ENCODE assay signal across 7 mouse cellular contexts in genomic region chr6:128469451-128469850, GRCm38 (mm10). TPM values are rescaled to one million over a fixed set of nuclear protein-coding genes. Genes with fewer than 3 reads are reported as not detected.
A peak's percentile ranks its signal among the peaks of the same experiment; 100 is the strongest.
DNase-seq lines count a peak whose midpoint lies in the region; ATAC-seq and TF ChIP-seq lines count a peak whose summit lies in the region.

No protein-coding gene starts in this region.

- intact Hi-C loops in heart, postnatal 10 days (cut with DNase I): no loop called here

- 11% methylated on average over 10 of the region's 12 CpGs for WGBS in limb, embryonic 14.5 days
- 10% methylated on average over 8 of the region's 12 CpGs for WGBS in neural tube, embryonic 12.5 days
- 8% methylated on average over 11 of the region's 12 CpGs for WGBS in forebrain, embryonic 15.5 days

- no peaks in the 10 kb centered on the region for H3K4me1 ChIP-seq in limb, embryonic 14.5 days (ENCODE audit: control insufficient read depth, insufficient read depth, low read length)
- no peaks in the 10 kb centered on the region for H3K4me1 ChIP-seq in neural tube, embryonic 12.5 days
- peaks cover 3% of the 10 kb centered on the region; the same call in 1 of the 2 replicates for H3K4me1 ChIP-seq in forebrain, embryonic 15.5 days

- DNase-seq in right cerebral cortex, postnatal 25 days: peak; percentile 7
- DNase-seq in right cerebral cortex, adult 18-20 months: no peak
- DNase-seq in c-Kit-positive CD71-negative TER-119-negative erythroid progenitor cells, embryonic 14.5 days (ENCODE audit: low read depth): peak; percentile 47
- DNase-seq in heart, postnatal 10 days: peak; percentile 62 to 73
- peak; percentile 52 for DNase-seq in limb, embryonic 14.5 days (ENCODE audit: low spot score)

- no peaks in the 10 kb centered on the region for H3K27me3 ChIP-seq in limb, embryonic 14.5 days (ENCODE audit: control insufficient read depth, insufficient read depth, low read length)
- H3K27me3 ChIP-seq in neural tube, embryonic 12.5 days (replicated peaks): no peaks in the 10 kb centered on the region
- H3K27me3 ChIP-seq in forebrain, embryonic 15.5 days: no peaks in the 10 kb centered on the region

- no peak overlapping the region for H3K9ac ChIP-seq in limb, embryonic 14.5 days (ENCODE audit: low read depth, low read length, severe bottlenecking)
- no peak overlapping the region for H3K9ac ChIP-seq in neural tube, embryonic 12.5 days
- no peak overlapping the region for H3K9ac ChIP-seq in forebrain, embryonic 15.5 days (replicated peaks)

- H3K4me3 ChIP-seq in limb, embryonic 14.5 days (replicated peaks; ENCODE audit: low read length): no peak overlapping the region
- H3K4me3 ChIP-seq in neural tube, embryonic 12.5 days: no peak overlapping the region
- no peak overlapping the region for H3K4me3 ChIP-seq in forebrain, embryonic 15.5 days

- H3K36me3 ChIP-seq in limb, embryonic 14.5 days (ENCODE audit: control insufficient read depth, insufficient read depth, low read length): no peaks in the 10 kb centered on the region
- H3K36me3 ChIP-seq in neural tube, embryonic 12.5 days: no peaks in the 10 kb centered on the region
- no peaks in the 10 kb centered on the region for H3K36me3 ChIP-seq in forebrain, embryonic 15.5 days

- no peak for TF ChIP-seq POLR2A in limb, embryonic 14.5 days (IDR thresholded peaks at IDR 0.05; ENCODE audit: borderline replicate concordance, extremely low read depth, insufficient read depth, insufficient read length)

- H3K27ac ChIP-seq in limb, embryonic 14.5 days (replicated peaks; ENCODE audit: low read depth, low read length): no peak overlapping the region
- no peak overlapping the region for H3K27ac ChIP-seq in neural tube, embryonic 12.5 days
- no peak overlapping the region for H3K27ac ChIP-seq in forebrain, embryonic 15.5 days (replicated peaks)

- H3K9me3 ChIP-seq in limb, embryonic 14.5 days (ENCODE audit: control insufficient read depth, low read length): no peaks in the 10 kb centered on the region
- no peaks in the 10 kb centered on the region for H3K9me3 ChIP-seq in neural tube, embryonic 12.5 days
- H3K9me3 ChIP-seq in forebrain, embryonic 15.5 days: no peaks in the 10 kb centered on the region

- peak overlapping the region; percentile 25; the same call in 1 of the 2 replicates for H3K4me2 ChIP-seq in limb, embryonic 14.5 days (replicated peaks; ENCODE audit: low read depth, low read length, severe bottlenecking)
- H3K4me2 ChIP-seq in neural tube, embryonic 12.5 days (replicated peaks): 0 out of 2 replicates have a peak overlapping the region, but pooled peaks have one; percentile 5
- no peak overlapping the region for H3K4me2 ChIP-seq in forebrain, embryonic 15.5 days (replicated peaks)

- no peak for ATAC-seq in limb, embryonic 14.5 days (ENCODE audit: low FRiP score, low read depth)
- ATAC-seq in neural tube, embryonic 12.5 days (ENCODE audit: low FRiP score, low read depth): 0 out of 2 replicates have a peak, but pooled peaks have one; percentile 13
- ATAC-seq in forebrain, embryonic 15.5 days (replicated peaks): no peak

RNA-seq across cellular contexts. Expression of gene Fkbp4, which starts 31.0 kb away (rescaled TPM):
- total RNA-seq in heart, postnatal 10 days (2021): 100 to 1,000 TPM; 202 to 247 TPM
- polyA plus RNA-seq in limb, embryonic 14.5 days (2012; rRNA removed): 187 and 227 TPM in 2 replicates
- polyA plus RNA-seq in limb, embryonic 14.5 days (2014; fragmentation: Nextera tagmentation; extraction: Ambion mirVana): 297 and 306 TPM in 2 replicates
- 404 and 410 TPM in 2 replicates for polyA plus RNA-seq in neural tube, embryonic 12.5 days (2016; fragmentation: Nextera tagmentation; extraction: Ambion mirVana)
- polyA plus RNA-seq in forebrain, embryonic 15.5 days (2015; fragmentation: Nextera tagmentation; extraction: Ambion mirVana): 431 and 436 TPM in 2 replicates

RNA-seq across cellular contexts. Expression of gene Itfg2, which starts 44.7 kb away (rescaled TPM):
- 10 to 100 TPM; 21.5 to 30.8 TPM for total RNA-seq in heart, postnatal 10 days (2021)
- 34.5 and 41.5 TPM in 2 replicates for polyA plus RNA-seq in limb, embryonic 14.5 days (2012; rRNA removed)
- polyA plus RNA-seq in limb, embryonic 14.5 days (2014; fragmentation: Nextera tagmentation; extraction: Ambion mirVana): 29.0 and 32.1 TPM in 2 replicates
- 38.6 and 38.8 TPM in 2 replicates for polyA plus RNA-seq in neural tube, embryonic 12.5 days (2016; fragmentation: Nextera tagmentation; extraction: Ambion mirVana)
- polyA plus RNA-seq in forebrain, embryonic 15.5 days (2015; fragmentation: Nextera tagmentation; extraction: Ambion mirVana): 35.5 and 40.5 TPM in 2 replicates

RNA-seq across cellular contexts. Expression of gene Pzp, which starts 57.1 kb away (rescaled TPM):
- 1 to 10 TPM in 1 of 2 experiments, under 1 TPM in 1; 0.50 to 1.3 TPM for total RNA-seq in heart, postnatal 10 days (2021)
- polyA plus RNA-seq in limb, embryonic 14.5 days (2012; rRNA removed): 0.06 and 0.47 TPM in 2 replicates
- polyA plus RNA-seq in limb, embryonic 14.5 days (2014; fragmentation: Nextera tagmentation; extraction: Ambion mirVana): not detected in 2 replicates
- not detected in 2 replicates for polyA plus RNA-seq in neural tube, embryonic 12.5 days (2016; fragmentation: Nextera tagmentation; extraction: Ambion mirVana)
- polyA plus RNA-seq in forebrain, embryonic 15.5 days (2015; fragmentation: Nextera tagmentation; extraction: Ambion mirVana): 0.14 TPM in 1 of 2 replicates, not detected in the other
